Mouse (Mus musculus): ENCODE measurements around the gene Cbx1.
A peak's percentile ranks its signal among the peaks of the same experiment; 100 is the strongest.

Gene Cbx1

DNA sequence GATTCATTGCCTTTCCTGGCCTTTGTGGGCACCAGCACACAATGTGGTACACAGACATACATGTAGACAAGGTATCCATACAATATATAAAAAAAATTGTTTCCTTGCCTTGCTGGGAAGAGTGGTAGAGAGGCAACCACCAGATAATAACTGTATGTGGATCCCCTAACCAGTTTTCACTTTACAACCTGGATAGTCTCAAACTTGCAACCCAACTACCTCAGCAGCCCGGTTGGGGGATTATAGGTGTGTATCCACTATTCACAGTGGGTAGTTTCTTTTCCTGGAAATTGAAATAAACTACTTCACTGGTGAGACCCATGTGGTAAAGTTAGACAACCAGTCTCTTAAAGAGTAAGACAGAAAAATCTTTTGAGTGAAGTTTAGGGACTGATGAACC, 27.6 kb downstream of the Cbx1 start:
- DNase-seq (ENCODE audit: low spot score), result no peak

- no peak for DNase-seq (ENCODE audit: low spot score)
Observed at GRCm38 (mm10) chr11:96816979-96817378, 28.1 kb downstream of the Cbx1 start.

DNA sequence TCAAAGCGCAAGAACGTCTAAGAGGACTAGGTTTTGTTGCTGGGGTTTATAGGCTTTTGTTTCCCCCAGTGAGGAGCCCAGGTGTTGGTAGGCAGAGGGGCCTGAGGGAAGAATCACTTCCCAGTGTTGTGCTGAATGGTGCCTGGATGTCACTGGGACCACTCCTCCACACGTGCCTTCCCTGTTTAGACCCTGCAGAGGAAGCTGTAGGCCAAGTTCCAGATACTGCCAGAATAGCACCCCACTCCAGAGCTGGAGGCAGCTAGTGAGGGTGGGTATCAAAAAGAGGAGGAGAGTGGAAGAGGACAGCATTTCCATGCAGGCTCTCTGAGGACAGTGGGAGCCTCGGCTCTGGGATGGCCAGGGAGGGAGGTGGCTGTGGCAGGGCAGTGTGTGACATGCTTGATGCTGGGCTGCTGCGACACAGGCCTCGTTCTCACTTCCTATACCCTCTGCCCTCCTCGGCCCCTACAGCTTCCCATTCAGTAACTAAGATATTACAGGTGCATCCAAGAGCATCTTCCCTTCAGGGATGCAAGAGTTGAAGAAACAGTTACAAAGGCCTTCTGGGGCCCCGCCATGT, 29.3 kb downstream of the Cbx1 start:
- DNase-seq (ENCODE audit: low spot score), result no peak

GRCm38 (mm10) chr11:96821956-96822355, 33.0 kb downstream of the Cbx1 start:
- DNase-seq (ENCODE audit: low spot score), result no peak

DNA sequence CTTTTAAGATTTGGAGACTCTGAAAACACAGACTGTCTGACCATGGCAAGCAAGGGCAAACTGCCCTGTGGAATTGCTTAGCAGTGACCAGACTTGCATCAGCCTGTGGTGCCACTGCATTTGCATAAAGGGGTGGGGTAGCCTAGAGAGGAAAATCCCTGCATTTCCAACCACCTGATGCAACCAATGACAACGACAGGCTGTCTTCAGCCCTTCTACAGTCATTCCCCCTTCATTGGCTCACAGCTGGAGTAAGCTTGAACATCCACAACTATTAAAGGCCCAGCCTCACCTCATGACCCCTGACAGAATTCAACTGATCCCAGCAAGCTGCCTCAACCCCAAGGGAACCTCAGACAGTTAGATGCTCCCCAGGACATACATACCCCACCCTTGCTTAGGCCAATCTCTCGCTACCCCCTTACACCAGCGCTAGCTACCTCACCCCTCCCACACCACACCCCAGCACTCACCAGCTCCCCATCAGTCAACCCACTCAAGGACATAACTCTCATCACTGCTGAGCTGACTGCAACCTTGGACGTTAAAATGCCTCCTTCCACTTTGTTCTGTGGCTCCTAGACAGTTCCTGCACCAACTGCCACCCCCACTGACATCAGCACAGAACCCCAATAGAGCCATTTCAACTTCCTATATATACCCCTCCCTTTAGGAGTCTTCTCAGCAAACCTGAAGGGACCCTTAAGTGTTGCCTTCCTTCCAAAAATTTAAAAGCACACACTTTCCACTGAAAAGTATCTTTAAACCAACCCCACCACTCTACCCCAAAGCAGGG, 33.9 kb downstream of the Cbx1 start:
- DNase-seq (ENCODE audit: low spot score), result no peak

- no peak for DNase-seq (ENCODE audit: low spot score)
Observed at GRCm38 (mm10) chr11:96823471-96823837, 34.5 kb downstream of the Cbx1 start.

GRCm38 (mm10) chr11:96823880-96824782, 35.2 kb downstream of the Cbx1 start:
- peak; percentile 94 for DNase-seq (ENCODE audit: low spot score)

DNA sequence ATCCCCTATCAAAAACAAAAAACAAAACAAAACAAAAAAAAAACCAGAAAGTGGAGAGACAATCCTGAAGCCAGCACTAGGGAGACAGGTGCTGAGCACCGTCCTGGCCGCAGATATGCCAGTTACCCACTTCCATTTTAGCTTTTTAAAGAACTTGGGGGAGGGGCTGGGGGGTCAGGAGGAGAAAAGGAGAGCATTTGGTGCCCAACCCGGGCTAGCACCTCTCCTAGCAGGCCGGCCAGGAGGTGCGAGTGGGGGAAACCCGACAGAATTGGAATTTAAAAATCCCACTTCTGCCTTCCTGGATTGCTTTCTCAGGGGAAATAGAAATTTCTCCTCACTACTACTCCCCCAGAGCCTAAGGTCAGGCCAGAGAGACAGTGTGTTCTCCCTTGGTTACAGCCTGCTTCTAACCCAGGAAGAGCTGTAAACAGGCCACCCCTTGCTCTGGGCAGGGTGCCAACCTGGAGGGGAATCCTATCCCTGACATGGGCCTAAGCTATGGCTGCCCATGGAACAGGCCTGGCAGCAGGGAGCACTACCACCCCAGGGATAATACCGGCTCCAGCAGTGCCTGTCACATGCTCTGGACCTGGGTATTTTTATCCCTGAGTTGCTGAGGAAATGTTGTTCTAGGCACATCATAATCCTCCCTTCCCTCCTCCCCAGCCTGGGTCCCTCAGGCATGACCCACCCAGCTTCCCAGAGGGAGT, 36.0 kb downstream of the Cbx1 start:
- DNase-seq (ENCODE audit: low spot score), result no peak

DNA sequence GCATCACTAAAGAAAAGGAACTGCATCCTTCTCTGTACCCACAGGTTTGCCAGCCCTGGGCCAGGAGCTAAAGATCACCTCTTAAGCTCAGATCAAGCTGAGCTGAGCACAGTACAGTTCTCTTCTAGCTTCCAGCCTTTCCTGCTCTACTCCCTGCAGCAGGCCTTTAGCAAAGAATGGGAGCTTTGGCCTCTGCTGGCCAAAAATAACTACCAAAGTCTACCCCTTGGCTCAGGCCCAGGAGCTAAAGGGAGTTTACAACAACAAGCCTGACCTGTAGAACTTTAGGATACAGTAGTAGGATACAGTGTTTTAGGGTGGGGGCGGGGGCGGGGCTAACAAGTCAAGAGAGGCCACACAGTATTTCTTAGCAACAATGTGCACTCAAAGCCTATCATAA, 37.6 kb downstream of the Cbx1 start:
- DNase-seq (ENCODE audit: low spot score), result no peak

DNA sequence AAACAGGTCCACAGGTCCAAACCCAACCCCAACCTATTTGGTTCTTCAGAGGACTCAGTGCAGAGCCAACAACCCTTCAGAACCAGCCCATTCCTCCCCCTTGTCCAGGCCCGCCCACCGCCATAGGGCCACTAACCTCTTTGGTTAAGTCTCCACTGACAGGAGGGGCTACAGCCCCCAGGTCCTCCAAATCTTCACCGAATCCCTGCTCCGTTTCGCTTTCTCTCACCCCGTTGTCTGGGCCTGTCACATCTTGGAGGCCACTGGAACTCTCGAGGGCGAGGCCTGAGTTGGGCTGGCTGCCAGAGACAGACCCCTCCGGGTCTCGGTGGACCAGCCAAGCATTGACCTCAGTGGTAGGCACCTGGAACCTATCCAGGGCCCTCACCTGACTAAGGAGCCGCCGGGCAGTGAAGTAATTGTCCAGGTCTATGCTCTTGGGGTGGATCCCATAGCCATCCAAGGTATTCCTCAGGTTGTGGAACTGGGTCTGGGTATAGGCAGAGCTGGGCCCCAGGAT, 38.2 kb downstream of the Cbx1 start:
- DNase-seq (ENCODE audit: low spot score), result no peak

GRCm38 (mm10) chr11:96827917-96828316, 39.0 kb downstream of the Cbx1 start:
- DNase-seq (ENCODE audit: low spot score), result no peak

- no peak for DNase-seq (ENCODE audit: low spot score)
Observed at GRCm38 (mm10) chr11:96828881-96829280, 40.0 kb downstream of the Cbx1 start.

DNA sequence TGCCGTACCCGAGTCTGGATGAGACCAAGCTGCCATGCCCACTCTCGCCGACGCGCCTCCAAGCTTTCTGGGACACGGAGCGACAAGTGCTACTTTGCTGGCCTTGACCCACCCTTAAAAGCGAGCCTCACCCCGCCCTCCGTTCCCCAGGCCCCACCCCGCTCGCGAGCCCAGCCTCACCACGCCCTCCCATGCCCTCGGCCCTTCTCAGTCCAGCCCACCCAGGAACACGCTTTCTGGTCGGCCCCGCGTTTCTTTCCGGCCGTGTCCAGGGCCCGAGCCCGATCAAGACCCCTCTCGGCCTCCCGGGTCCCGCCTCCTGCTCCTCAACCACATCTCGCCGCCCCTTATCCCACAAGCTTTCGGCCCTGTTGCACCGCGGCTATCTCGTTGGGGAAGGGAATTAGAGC, 40.5 kb downstream of the Cbx1 start:
- DNase-seq (ENCODE audit: low spot score), result peak; percentile 94

- DNase-seq (ENCODE audit: low spot score), result peak; percentile 99
Observed at GRCm38 (mm10) chr11:96829813-96830538, 41.0 kb downstream of the Cbx1 start, which contains the start of gene Nfe2l1. TSS of gene Nfe2l1 (minus strand) at chr11:96829968.

GRCm38 (mm10) chr11:96830539-96831216, 41.8 kb downstream of the Cbx1 start:
- no peak for DNase-seq (ENCODE audit: low spot score)

- peak; percentile 25 for DNase-seq (ENCODE audit: low spot score)
Observed at GRCm38 (mm10) chr11:96831516-96831915, 42.6 kb downstream of the Cbx1 start.

DNA sequence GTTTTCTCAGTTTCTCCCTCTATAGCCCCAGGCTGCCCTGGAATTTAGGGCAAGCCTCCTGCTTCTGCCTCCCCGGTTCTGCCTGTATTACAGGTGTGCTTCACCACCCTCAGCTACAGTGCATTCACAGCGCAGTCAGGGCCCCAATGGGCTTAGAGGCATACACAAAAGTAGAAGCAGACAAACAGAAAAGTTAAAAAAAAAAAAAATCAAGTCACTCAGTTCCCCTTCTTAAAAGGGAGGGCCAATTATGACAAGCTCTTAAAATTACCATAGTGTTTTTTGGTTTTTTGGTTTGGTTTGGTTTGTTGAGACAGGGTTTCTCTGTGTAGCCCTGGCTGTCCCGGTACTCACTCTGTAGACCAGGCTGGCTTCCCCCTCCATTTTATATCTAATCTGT, 43.6 kb downstream of the Cbx1 start:
- no peak for DNase-seq (ENCODE audit: low spot score)

- no peak for DNase-seq (ENCODE audit: low spot score)
Observed at GRCm38 (mm10) chr11:96832973-96833372, 44.0 kb downstream of the Cbx1 start.

DNA sequence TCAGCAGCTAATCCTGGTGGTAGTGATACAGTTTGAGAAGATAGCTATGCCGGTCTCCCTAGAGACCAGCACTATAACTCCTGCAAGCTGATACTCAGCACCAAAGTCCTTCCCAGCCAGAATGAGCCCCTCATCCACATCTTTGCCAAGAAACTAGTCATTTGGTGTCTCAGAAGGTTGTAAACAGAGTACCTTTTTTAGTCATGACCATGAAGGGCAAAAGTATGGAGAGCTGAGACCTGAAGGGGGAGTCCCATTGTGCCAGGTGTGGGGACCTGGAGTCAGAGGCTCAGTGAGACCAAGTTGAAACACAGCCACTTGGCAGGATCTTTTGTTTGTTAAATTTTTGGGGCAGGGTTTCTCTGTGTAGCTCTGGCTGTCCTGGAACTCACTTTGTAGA, 45.2 kb downstream of the Cbx1 start:
- no peak for DNase-seq (ENCODE audit: low spot score)

- no peak for DNase-seq (ENCODE audit: low spot score)
Observed at GRCm38 (mm10) chr11:96837298-96837697, 48.4 kb downstream of the Cbx1 start.

DNA sequence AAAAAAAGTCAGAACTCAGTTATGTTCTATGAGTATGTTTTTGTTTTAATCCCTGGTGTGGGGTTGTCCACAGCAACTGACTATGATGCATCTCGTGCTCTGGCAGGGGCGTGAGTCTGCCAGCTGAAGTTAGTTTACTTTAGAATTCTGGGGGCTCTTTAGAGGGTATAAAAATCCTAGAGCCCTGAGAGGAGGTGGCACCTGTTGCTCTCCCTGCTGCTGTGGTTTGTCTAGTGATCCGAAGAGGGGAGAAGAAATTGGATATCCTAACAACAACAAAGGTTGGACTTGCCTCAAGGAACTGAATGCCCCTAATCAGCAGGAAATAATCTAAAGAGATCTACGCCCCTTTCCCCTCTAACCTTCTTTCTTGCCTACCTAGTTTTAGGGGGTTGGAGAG, 49.4 kb downstream of the Cbx1 start:
- no peak for DNase-seq (ENCODE audit: low spot score)
